Mouse (Mus musculus) neutrophil, adult 65 days (primary cell): Measurements from ENCODE around the gene Prpf40a. TPM values are rescaled to one million over a fixed set of nuclear protein-coding genes. Genes with fewer than 3 reads are reported as not detected.

Experiments
- total RNA-seq: library from RNA; stranded (reverse); gene quantifications from 2 replicates; pipeline ENCODE4 v1.2.4, GENCODE M21; 2023

The Prpf40a gene
- 87.3 and 92.7 TPM in 2 replicates for total RNA-seq

DNA sequence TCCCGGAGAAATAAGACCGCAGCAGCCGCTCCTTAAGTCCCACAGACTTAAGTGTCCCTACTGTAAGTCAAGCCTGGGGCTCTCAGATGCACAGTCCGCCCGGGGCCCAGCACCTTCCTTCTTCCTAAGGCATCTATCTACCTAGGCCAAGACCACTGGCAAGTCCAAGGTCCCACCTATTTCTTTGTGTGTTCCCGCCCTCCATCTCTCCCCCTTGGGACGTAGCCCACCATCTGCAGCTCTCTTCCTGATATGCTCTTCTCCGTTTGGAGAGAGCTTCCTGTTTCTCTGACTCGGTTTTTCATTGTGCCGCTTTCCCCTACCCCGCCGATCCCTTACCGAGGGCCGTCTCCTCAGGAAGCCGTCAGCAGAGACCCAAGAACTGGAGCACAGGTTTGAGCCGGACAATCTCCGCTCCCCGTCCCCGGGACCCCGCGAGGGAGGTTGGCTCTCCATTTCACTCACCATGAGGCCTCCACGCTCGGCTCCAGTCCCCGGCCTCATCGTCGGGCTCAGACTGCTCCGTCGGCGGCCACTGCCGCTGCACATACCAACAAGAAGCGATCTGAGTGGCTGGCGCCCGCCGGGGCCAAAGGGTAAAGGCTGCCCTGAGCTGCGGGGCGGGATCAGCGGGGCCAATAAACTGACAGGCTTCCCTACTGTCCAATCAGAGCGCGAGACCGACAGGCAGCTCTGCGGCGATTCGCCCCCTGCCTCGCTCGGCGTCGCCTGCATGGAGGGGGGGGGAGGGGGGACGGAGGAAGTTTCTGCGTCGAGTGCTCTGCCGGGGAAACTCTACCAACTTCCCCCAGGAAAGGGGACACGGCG is at the start of gene Prpf40a:
TSS of gene Prpf40a (minus strand) at position 601 of the 828 bp plus-strand sequence.

DNA sequence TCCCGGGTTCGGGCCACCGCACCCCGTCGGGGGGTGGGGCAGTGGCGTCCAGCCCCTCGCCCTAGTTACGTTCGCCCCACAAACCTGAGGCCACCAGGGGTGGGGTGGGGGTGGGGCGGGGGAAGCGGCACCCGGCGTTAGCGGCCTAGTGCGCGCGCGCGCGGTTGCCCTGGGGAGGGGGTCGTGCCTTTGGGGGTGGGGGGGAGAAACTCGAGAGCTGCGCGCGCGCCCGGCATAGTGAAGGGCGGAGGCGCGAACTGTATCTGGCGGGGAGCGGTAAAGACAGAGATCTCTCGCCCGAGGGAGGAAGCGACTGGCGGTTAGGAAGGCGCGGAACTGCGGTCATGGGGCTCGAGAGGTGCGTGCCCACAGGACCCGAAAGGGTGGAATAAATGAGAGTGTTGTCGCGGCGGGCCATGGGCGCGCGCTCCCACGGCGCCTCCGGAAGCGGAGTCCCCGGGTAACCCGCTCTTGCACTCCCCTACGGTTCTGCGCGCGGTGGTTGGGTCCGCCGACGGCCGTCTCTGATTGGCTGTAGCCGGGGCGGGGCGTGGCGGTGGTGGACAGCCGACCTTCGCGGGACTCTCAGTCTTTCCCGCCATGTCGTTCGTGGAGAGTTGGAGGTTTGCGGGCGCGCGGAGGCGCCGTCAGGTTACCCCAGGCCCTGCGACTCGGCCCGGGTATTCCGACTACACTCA is 588 bp upstream of the Prpf40a start, which contains the start of gene Arl6ip6:
TSS of gene Arl6ip6 (plus strand) at position 204 of the 698 bp plus-strand sequence.

Other genes starting within 250 kb of the Prpf40a start
- gene Arl6ip6, start 442 bp upstream of the Prpf40a start, total RNA-seq, result 30.0 and 42.1 TPM in 2 replicates